ENCODE assay signal across 18 mouse cellular contexts in the genomic region with DNA sequence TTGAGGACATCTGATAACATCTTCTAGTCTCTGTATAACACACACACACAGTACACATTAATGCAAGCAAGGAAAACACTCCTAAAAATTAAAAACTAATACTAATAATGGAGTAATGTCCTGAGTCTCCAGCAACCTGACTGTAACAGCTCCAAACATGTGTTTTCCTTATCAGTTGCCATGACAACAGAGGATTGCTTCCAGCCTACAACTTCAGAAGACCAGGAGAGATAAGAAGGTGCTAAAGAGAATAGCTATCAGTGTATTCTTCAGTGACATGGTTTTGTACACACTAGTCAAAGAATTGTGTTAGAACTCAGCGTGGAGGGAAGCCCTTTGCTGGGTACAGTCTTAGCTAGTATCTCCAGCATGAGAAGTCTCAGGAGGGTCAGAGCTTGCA. TPM values are rescaled to one million over a fixed set of nuclear protein-coding genes. Genes with fewer than 3 reads are reported as not detected.
"Had no signal": no experiment of that assay in that cellular context is flagged by ENCODE, and none has a peak within 500 bp of the region (broad histone marks: within the 10 kb centered on the region; RNA-seq: fewer than 3 reads in every experiment).

No protein-coding gene starts in this region.

RNA-seq across cellular contexts. Expression of gene Gm4871, which starts 11.8 kb away (rescaled TPM):
- total RNA-seq: megakaryocyte, adult 5-6 weeks had no signal
- polyA plus RNA-seq: liver, embryonic 15.5 days; liver, postnatal 0 days; lung, adult 2 months; lung, embryonic 15.5 days; lung, postnatal 0 days; macrophage; midbrain, embryonic 11.5 days; midbrain, embryonic 13.5 days; midbrain, embryonic 15.5 days; myocyte; neural tube, embryonic 11.5 days; neural tube, embryonic 13.5 days; neural tube, embryonic 15.5 days; small intestine, adult 2 months; stomach, embryonic 14.5 days; stomach, embryonic 16.5 days; thymus, postnatal 0 days had no signal

RNA-seq across cellular contexts. Expression of gene 1700018F24Rik, which starts 22.1 kb away (rescaled TPM):
- total RNA-seq: megakaryocyte, adult 5-6 weeks had no signal
- polyA plus RNA-seq: liver, embryonic 15.5 days; liver, postnatal 0 days; lung, adult 2 months; macrophage; midbrain, embryonic 11.5 days; midbrain, embryonic 13.5 days; midbrain, embryonic 15.5 days; myocyte; neural tube, embryonic 11.5 days; neural tube, embryonic 13.5 days; neural tube, embryonic 15.5 days; small intestine, adult 2 months; stomach, embryonic 14.5 days; stomach, embryonic 16.5 days; thymus, postnatal 0 days had no signal
